Mouse (Mus musculus): Measurements from ENCODE around the gene Bcl2. TPM values are rescaled to one million over a fixed set of nuclear protein-coding genes. Genes with fewer than 3 reads are reported as not detected.

Bcl2 gene
- polyA plus RNA-seq, 1 experiment from 2014 or later: 2.4 TPM

- no peak overlapping the region for H3K4me3 ChIP-seq
These were observed 210.7 kb downstream of the Bcl2 start for GRCm38 (mm10) chr1:106503407-106503806.

GRCm38 (mm10) chr1:106497999-106498398 lies 216.1 kb downstream of the Bcl2 start:
- Histone ChIP-seq H3K36me3 (no peaks in the 10 kb centered on the region), H3K4me2 (no peak overlapping the region), H3K9me3 (replicated peaks) (no peaks in the 10 kb centered on the region), H3K27ac (no peak overlapping the region), H3K9ac (no peak overlapping the region), H3K27me3 (replicated peaks) (no peaks in the 10 kb centered on the region), H3K4me3 (no peak overlapping the region), H3K4me1 (no peaks in the 10 kb centered on the region)
- 43% methylated on average over 2 of the region's 2 CpGs for WGBS (ENCODE audit: insufficient replicate concordance)
- no peak for ATAC-seq

More at GRCm38 (mm10) chr1:106503407-106503806, 210.7 kb downstream of the Bcl2 start:
- Histone ChIP-seq H3K4me1 (no peaks in the 10 kb centered on the region), H3K4me2 (no peak overlapping the region), H3K9me3 (replicated peaks) (no peaks in the 10 kb centered on the region), H3K27ac (no peak overlapping the region), H3K27me3 (replicated peaks) (no peaks in the 10 kb centered on the region), H3K36me3 (no peaks in the 10 kb centered on the region), H3K9ac (no peak overlapping the region)
- ATAC-seq: no peak
- WGBS (ENCODE audit: insufficient replicate concordance): 79% methylated on average over 4 of the region's 4 CpGs

Small RNA genes within 50 kb of the gene (microRNA-seq; reads per million reads assigned to microRNA genes)
- gene Mir3473f: not detected

Other genes starting within 250 kb of the Bcl2 start
- 3.8 and 4.3 TPM in 2 replicates for gene Kdsr, start 45.5 kb upstream of the Bcl2 start, polyA plus RNA-seq (2016; fragmentation: Nextera tagmentation; extraction: Ambion mirVana)
- 34.5 and 35.9 TPM in 2 replicates for gene Vps4b, start 82.5 kb upstream of the Bcl2 start, polyA plus RNA-seq (2016; fragmentation: Nextera tagmentation; extraction: Ambion mirVana)
- gene Serpinb5, start 146.9 kb upstream of the Bcl2 start, polyA plus RNA-seq (2016; fragmentation: Nextera tagmentation; extraction: Ambion mirVana): not detected in 2 replicates
- gene Serpinb12, start 220.2 kb upstream of the Bcl2 start, polyA plus RNA-seq (2016; fragmentation: Nextera tagmentation; extraction: Ambion mirVana): not detected in 2 replicates

All from liver, embryonic 12.5 days (tissue).